Mouse (Mus musculus): ENCODE results near the gene S100a7a. TPM values are rescaled to one million over a fixed set of nuclear protein-coding genes. Genes with fewer than 3 reads are reported as not detected.

The S100a7a gene
- polyA plus RNA-seq, 2 experiments, result 0.43 to 0.98 TPM

GRCm38 (mm10) chr3:90608223-90608622 lies 45.6 kb upstream of the S100a7a start, which contains the start of gene S100a5:
Gene S100a5 (plus strand): TSS chr3:90608523.
- Histone ChIP-seq H3K27ac (replicated peaks; ENCODE audit: low read depth, low read length) (no peak within 1 kb of the TSS), H3K27me3 (ENCODE audit: control insufficient read depth, insufficient read depth, low read length) (no peaks in the 10 kb centered on the region), H3K4me2 (replicated peaks; ENCODE audit: low read depth, low read length, severe bottlenecking) (no peak within 1 kb of the TSS), H3K36me3 (ENCODE audit: control insufficient read depth, insufficient read depth, low read length) (no peaks in the 10 kb centered on the region), H3K4me3 (replicated peaks; ENCODE audit: low read length) (no peak within 1 kb of the TSS), H3K9me3 (ENCODE audit: control insufficient read depth, low read length) (no peaks in the 10 kb centered on the region), H3K4me1 (ENCODE audit: control insufficient read depth, insufficient read depth, low read length) (peaks cover 41% of the 10 kb centered on the region), H3K9ac (ENCODE audit: low read depth, low read length, severe bottlenecking) (no peak within 1 kb of the TSS)
- TF ChIP-seq POLR2A (IDR thresholded peaks at IDR 0.05; ENCODE audit: borderline replicate concordance, extremely low read depth, insufficient read depth, insufficient read length), result no peak
- whole genome bisulfite sequencing, result 77% methylated on average over 3 of the region's 3 CpGs
- no peak for DNase-seq (ENCODE audit: low spot score)
- no peak for ATAC-seq (ENCODE audit: low FRiP score, low read depth)

- Histone ChIP-seq H3K9ac (ENCODE audit: low read depth, low read length, severe bottlenecking) (no peak overlapping the region), H3K4me2 (replicated peaks; ENCODE audit: low read depth, low read length, severe bottlenecking) (no peak overlapping the region), H3K4me1 (ENCODE audit: control insufficient read depth, insufficient read depth, low read length) (peaks cover 40% of the 10 kb centered on the region), H3K36me3 (ENCODE audit: control insufficient read depth, insufficient read depth, low read length) (no peaks in the 10 kb centered on the region), H3K27ac (replicated peaks; ENCODE audit: low read depth, low read length) (no peak overlapping the region), H3K27me3 (ENCODE audit: control insufficient read depth, insufficient read depth, low read length) (no peaks in the 10 kb centered on the region), H3K4me3 (replicated peaks; ENCODE audit: low read length) (no peak overlapping the region), H3K9me3 (ENCODE audit: control insufficient read depth, low read length) (no peaks in the 10 kb centered on the region)
- no peak for TF ChIP-seq POLR2A (IDR thresholded peaks at IDR 0.05; ENCODE audit: borderline replicate concordance, extremely low read depth, insufficient read depth, insufficient read length)
- ATAC-seq (ENCODE audit: low FRiP score, low read depth) (no peak), DNase-seq (ENCODE audit: low spot score) (no peak)
Observed at GRCm38 (mm10) chr3:90609102-90609501, 44.7 kb upstream of the S100a7a start.

DNA sequence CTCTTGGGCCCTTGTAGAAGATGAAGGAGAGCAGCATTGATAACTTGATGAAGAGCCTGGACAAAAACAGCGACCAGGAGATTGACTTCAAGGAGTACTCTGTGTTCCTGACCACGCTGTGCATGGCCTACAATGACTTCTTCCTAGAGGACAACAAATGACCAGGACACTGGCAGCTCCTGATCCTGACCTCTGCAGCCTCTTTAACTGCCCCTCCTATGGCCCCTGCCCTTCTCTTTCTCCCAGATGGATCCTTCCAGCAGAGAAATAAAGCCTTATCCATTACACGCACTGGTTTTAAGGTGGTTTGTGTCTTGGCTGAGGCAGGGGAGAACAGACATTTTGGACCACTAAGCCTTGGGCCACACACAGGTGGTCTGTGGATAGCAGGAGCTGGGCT lies 42.3 kb upstream of the S100a7a start:
- Histone ChIP-seq H3K4me1 (ENCODE audit: control insufficient read depth, insufficient read depth, low read length) (peaks cover 30% of the 10 kb centered on the region; the same call in 1 of the 2 replicates), H3K27me3 (ENCODE audit: control insufficient read depth, insufficient read depth, low read length) (no peaks in the 10 kb centered on the region), H3K9me3 (ENCODE audit: control insufficient read depth, low read length) (no peaks in the 10 kb centered on the region), H3K27ac (replicated peaks; ENCODE audit: low read depth, low read length) (no peak overlapping the region), H3K4me2 (replicated peaks; ENCODE audit: low read depth, low read length, severe bottlenecking) (no peak overlapping the region), H3K4me3 (replicated peaks; ENCODE audit: low read length) (no peak overlapping the region), H3K36me3 (ENCODE audit: control insufficient read depth, insufficient read depth, low read length) (no peaks in the 10 kb centered on the region), H3K9ac (ENCODE audit: low read depth, low read length, severe bottlenecking) (no peak overlapping the region)
- 93% methylated on average over 3 of the region's 3 CpGs for WGBS
- ATAC-seq (ENCODE audit: low FRiP score, low read depth) (no peak), DNase-seq (ENCODE audit: low spot score) (no peak)
- TF ChIP-seq POLR2A (IDR thresholded peaks at IDR 0.05; ENCODE audit: borderline replicate concordance, extremely low read depth, insufficient read depth, insufficient read length), result no peak

- Histone ChIP-seq H3K27me3 (ENCODE audit: control insufficient read depth, insufficient read depth, low read length) (no peaks in the 10 kb centered on the region), H3K4me1 (ENCODE audit: control insufficient read depth, insufficient read depth, low read length) (peaks cover 30% of the 10 kb centered on the region; the same call in 1 of the 2 replicates), H3K9me3 (ENCODE audit: control insufficient read depth, low read length) (no peaks in the 10 kb centered on the region), H3K27ac (replicated peaks; ENCODE audit: low read depth, low read length) (no peak overlapping the region), H3K4me3 (replicated peaks; ENCODE audit: low read length) (no peak overlapping the region), H3K36me3 (ENCODE audit: control insufficient read depth, insufficient read depth, low read length) (no peaks in the 10 kb centered on the region), H3K4me2 (replicated peaks; ENCODE audit: low read depth, low read length, severe bottlenecking) (no peak overlapping the region), H3K9ac (ENCODE audit: low read depth, low read length, severe bottlenecking) (no peak overlapping the region)
- WGBS, result 64% methylated on average over 4 of the region's 4 CpGs
- TF ChIP-seq POLR2A (IDR thresholded peaks at IDR 0.05; ENCODE audit: borderline replicate concordance, extremely low read depth, insufficient read depth, insufficient read length), result no peak
- DNase-seq (ENCODE audit: low spot score) (no peak), ATAC-seq (ENCODE audit: low FRiP score, low read depth) (no peak)
Observed at GRCm38 (mm10) chr3:90612061-90612460, 41.8 kb upstream of the S100a7a start.

- WGBS, result 2% methylated on average over 23 of the region's 23 CpGs
- DNase-seq (ENCODE audit: low spot score) (peak; percentile 75), ATAC-seq (ENCODE audit: low FRiP score, low read depth) (peak; percentile 78)
- H3K4me3 ChIP-seq (replicated peaks; ENCODE audit: low read length), result peak within 1 kb of the TSS; percentile 31
- H3K9me3 ChIP-seq (ENCODE audit: control insufficient read depth, low read length), result no peaks in the 10 kb centered on the region
- H3K27ac ChIP-seq (replicated peaks; ENCODE audit: low read depth, low read length), result no peak within 1 kb of the TSS
- H3K9ac ChIP-seq (ENCODE audit: low read depth, low read length, severe bottlenecking), result peak within 1 kb of the TSS; percentile 56
- peak within 1 kb of the TSS; percentile 57 for H3K4me2 ChIP-seq (replicated peaks; ENCODE audit: low read depth, low read length, severe bottlenecking)
- no peaks in the 10 kb centered on the region for H3K27me3 ChIP-seq (ENCODE audit: control insufficient read depth, insufficient read depth, low read length)
- no peak for TF ChIP-seq POLR2A (IDR thresholded peaks at IDR 0.05; ENCODE audit: borderline replicate concordance, extremely low read depth, insufficient read depth, insufficient read length)
- peaks cover 24% of the 10 kb centered on the region; the same call in 1 of the 2 replicates for H3K4me1 ChIP-seq (ENCODE audit: control insufficient read depth, insufficient read depth, low read length)
- H3K36me3 ChIP-seq (ENCODE audit: control insufficient read depth, insufficient read depth, low read length), result no peaks in the 10 kb centered on the region
Observed at GRCm38 (mm10) chr3:90612728-90613291, 41.0 kb upstream of the S100a7a start, which contains the start of gene S100a6. Gene S100a6 (plus strand): TSS chr3:90612882.

All from limb, embryonic 14.5 days (tissue).